Mouse (Mus musculus) cortical plate, adult 2 months (tissue): ENCODE results near the gene Pgap3. TPM values are rescaled to one million over a fixed set of nuclear protein-coding genes. Genes with fewer than 3 reads are reported as not detected.

ENCODE experiments used
- H3K27ac ChIP-seq: fragments of 200-500 bp; 2 replicates; pipeline ENCODE4 v1.5.1; 2012; ENCODE audit warnings: low read length, control low read depth, inconsistent platforms; ENCODE audit not compliant: insufficient read depth
- H3K4me1 ChIP-seq: fragments of 200-500 bp; 2 replicates; pipeline ENCODE4 v1.6.1; 2011; ENCODE audit warnings: low read length; ENCODE audit not compliant: control insufficient read depth, insufficient read depth
- H3K4me3 ChIP-seq: fragments of 200-500 bp; 2 replicates; pipeline ENCODE4 v1.5.1; 2011; ENCODE audit warnings: mild to moderate bottlenecking, low read length, control low read depth; ENCODE audit not compliant: insufficient read depth
- CTCF ChIP-seq: fragments of 200-500 bp; IDR thresholded peaks from 2 replicates; pipeline ENCODE4 v1.5.1; 2011; ENCODE audit warnings: mild to moderate bottlenecking, control low read depth, low read length; ENCODE audit not compliant: insufficient read depth; ENCODE audit errors: extremely low read depth
- POLR2A ChIP-seq: fragments of 200-500 bp; IDR thresholded peaks from 2 replicates; pipeline ENCODE4 v1.6.1; 2011; ENCODE audit warnings: mild to moderate bottlenecking, low read length, control low read depth; ENCODE audit not compliant: insufficient read depth; ENCODE audit errors: extremely low read depth
- polyA plus RNA-seq: library from polyadenylated mRNA; depleted of rRNA; stranded (reverse); fragments of >200 nt; gene quantifications from 2 replicates; pipeline ENCODE4 v1.2.3, GENCODE M21; 2012

Gene Pgap3
- polyA plus RNA-seq, 1 experiment: 14.4 TPM

- TF ChIP-seq CTCF: no peak
- TF ChIP-seq POLR2A: no peak
- Histone ChIP-seq H3K4me3 (no peak overlapping the region), H3K4me1 (peaks cover 11% of the 10 kb centered on the region), H3K27ac (no peak overlapping the region)
Observed at GRCm38 (mm10) chr11:98363817-98364216, 36.5 kb downstream of the Pgap3 start.

GRCm38 (mm10) chr11:98360866-98361521 lies 39.3 kb downstream of the Pgap3 start:
- no peak for TF ChIP-seq CTCF
- TF ChIP-seq POLR2A: no peak
- peak overlapping the region; percentile 81 for H3K27ac ChIP-seq
- H3K4me1 ChIP-seq: peaks cover 5% of the 10 kb centered on the region; the same call in 1 of the 2 replicates
- no peak overlapping the region for H3K4me3 ChIP-seq

GRCm38 (mm10) chr11:98358161-98359083 lies 41.9 kb downstream of the Pgap3 start, which contains the start of gene Stard3:
Gene Stard3 (plus strand): TSS chr11:98358368.
- Histone ChIP-seq H3K4me1 (peaks cover 5% of the 10 kb centered on the region; the same call in 1 of the 2 replicates), H3K27ac (peak within 1 kb of the TSS; percentile 93), H3K4me3 (peak within 1 kb of the TSS; percentile 78)
- TF ChIP-seq POLR2A (peak; percentile 69), CTCF (no peak)

GRCm38 (mm10) chr11:98357396-98358160 lies 42.7 kb downstream of the Pgap3 start:
- Histone ChIP-seq H3K27ac (peak overlapping the region; percentile 1; the same call in 1 of the 2 replicates), H3K4me1 (peaks cover 5% of the 10 kb centered on the region; the same call in 1 of the 2 replicates), H3K4me3 (peak overlapping the region; percentile 78)
- TF ChIP-seq POLR2A (no peak), CTCF (no peak)

- peaks cover 5% of the 10 kb centered on the region; the same call in 1 of the 2 replicates for H3K4me1 ChIP-seq
Observed at GRCm38 (mm10) chr11:98356625-98357394, 43.5 kb downstream of the Pgap3 start.

GRCm38 (mm10) chr11:98355732-98356299 lies 44.5 kb downstream of the Pgap3 start:
- Histone ChIP-seq H3K27ac (no peak overlapping the region), H3K4me1 (peaks cover 5% of the 10 kb centered on the region; the same call in 1 of the 2 replicates), H3K4me3 (no peak overlapping the region)
- peak; percentile 71 for TF ChIP-seq CTCF
- no peak for TF ChIP-seq POLR2A

More at GRCm38 (mm10) chr11:98356625-98357394, 43.5 kb downstream of the Pgap3 start:
- no peak overlapping the region for H3K27ac ChIP-seq
- TF ChIP-seq CTCF (no peak), POLR2A (no peak)
- no peak overlapping the region for H3K4me3 ChIP-seq

GRCm38 (mm10) chr11:98354445-98354844 lies 45.8 kb downstream of the Pgap3 start:
- H3K4me1 ChIP-seq: peaks cover 4% of the 10 kb centered on the region
- TF ChIP-seq CTCF: no peak
- TF ChIP-seq POLR2A: no peak
- H3K27ac ChIP-seq: peak overlapping the region; percentile 72; the same call in 1 of the 2 replicates
- H3K4me3 ChIP-seq: no peak overlapping the region

- Histone ChIP-seq H3K27ac (peak overlapping the region; percentile 72), H3K4me1 (peaks cover 3% of the 10 kb centered on the region; the same call in 1 of the 2 replicates), H3K4me3 (no peak overlapping the region)
- TF ChIP-seq POLR2A (no peak), CTCF (no peak)
Observed at GRCm38 (mm10) chr11:98353651-98354211, 46.6 kb downstream of the Pgap3 start.
